Mouse (Mus musculus) ES-Bruce4 (cell line): Measurements from ENCODE around the gene Cfap61.

Source experiments
- CTCF ChIP-seq: IDR thresholded peaks from one replicate; pipeline ENCODE4 v1.8.1; 2011; ENCODE audit warnings: low read depth, low read length
- POLR2A ChIP-seq: IDR thresholded peaks from one replicate; pipeline ENCODE4 v1.8.1; 2011; ENCODE audit warnings: low read length; ENCODE audit not compliant: insufficient read depth

DNA sequence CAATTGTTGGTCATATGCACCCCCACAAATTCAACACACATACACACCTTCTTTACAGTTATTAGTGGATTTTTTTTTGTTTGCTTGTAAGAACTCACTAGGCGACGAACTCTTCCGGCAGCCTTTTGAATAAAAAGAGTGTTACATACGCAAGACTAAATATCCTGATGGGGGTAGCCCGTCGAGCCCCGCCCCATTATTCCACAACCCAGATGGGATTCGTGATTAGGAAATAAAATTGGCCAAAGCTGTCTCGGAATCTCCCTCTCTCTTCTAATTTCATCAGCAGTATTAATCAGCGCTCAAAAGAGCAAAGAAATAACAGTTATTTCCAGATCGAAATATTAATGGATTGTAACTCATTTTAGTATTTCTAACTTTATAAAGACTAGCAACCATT lies 285.2 kb downstream of the Cfap61 start:
- TF ChIP-seq CTCF (no peak), POLR2A (no peak)
